Mouse (Mus musculus): ENCODE results near the gene Cyld. TPM values are rescaled to one million over a fixed set of nuclear protein-coding genes. Genes with fewer than 3 reads are reported as not detected.
"Not testable (repeated sequence)": the region's sequence is repeated elsewhere in the genome, so short reads cannot be mapped to it uniquely, and the experiment has no call there.

Cyld gene
- polyA plus RNA-seq, 1 experiment from 2014 or later, result 11.2 TPM

GRCm38 (mm10) chr8:88771241-88771640 lies 74.4 kb downstream of the Cyld start:
- Histone ChIP-seq H3K27ac (replicated peaks) (no peak overlapping the region), H3K36me3 (replicated peaks) (no peaks in the 10 kb centered on the region), H3K27me3 (replicated peaks; ENCODE audit: low read depth, poor library complexity, severe bottlenecking) (no peaks in the 10 kb centered on the region), H3K9me3 (0 out of 2 replicates have a peak, but pooled peaks cover 9% of the 10 kb centered on the region), H3K4me3 (no peak overlapping the region), H3K4me1 (peaks cover 9% of the 10 kb centered on the region; the same call in 1 of the 2 replicates)
- WGBS, result 84% methylated on average over 7 of the region's 7 CpGs
- DNase-seq (ENCODE audit: low spot score), result no peak

DNA sequence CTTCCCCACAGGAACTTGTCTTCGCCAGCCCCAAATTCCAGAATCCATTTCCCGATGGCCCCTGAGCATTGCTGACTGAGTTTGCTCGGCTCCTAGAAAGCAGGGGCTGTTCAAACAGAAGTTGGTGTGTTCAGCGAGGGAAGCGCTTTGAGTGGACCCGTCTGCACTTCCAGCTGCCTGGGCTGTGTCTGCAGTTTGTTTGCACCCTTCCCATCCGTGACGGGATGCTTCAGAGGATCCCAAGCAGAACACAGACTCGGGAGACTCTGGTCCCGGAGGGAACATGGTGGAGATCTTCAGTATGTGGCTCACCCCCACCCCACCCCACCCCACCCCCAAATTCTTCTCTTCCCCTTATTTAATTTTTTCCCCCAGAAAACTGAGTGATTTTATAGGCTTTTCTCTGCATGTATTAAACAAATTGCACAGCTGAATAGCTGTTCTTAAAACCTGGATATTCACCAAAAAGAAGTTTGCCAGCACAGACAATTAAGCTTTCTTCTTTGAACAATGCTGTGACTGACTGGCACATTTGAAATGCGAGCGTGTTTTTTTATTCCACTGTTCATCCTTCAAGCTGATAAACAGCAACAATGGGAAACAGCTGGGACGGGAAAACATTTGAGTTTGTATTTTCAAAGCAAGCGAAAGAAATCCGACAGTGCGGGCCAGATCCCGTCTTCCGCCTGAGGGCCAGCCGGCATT lies 77.9 kb downstream of the Cyld start:
- Histone ChIP-seq H3K9me3 (0 out of 2 replicates have a peak, but pooled peaks cover 5% of the 10 kb centered on the region), H3K4me3 (no peak overlapping the region), H3K27ac (replicated peaks) (no peak overlapping the region), H3K4me1 (peaks cover 9% of the 10 kb centered on the region; the same call in 1 of the 2 replicates), H3K27me3 (replicated peaks; ENCODE audit: low read depth, poor library complexity, severe bottlenecking) (no peaks in the 10 kb centered on the region; the same call in 1 of the 2 replicates), H3K36me3 (replicated peaks) (no peaks in the 10 kb centered on the region)
- DNase-seq (ENCODE audit: low spot score), result no peak
- 59% methylated on average over 19 of the region's 19 CpGs for WGBS

DNA sequence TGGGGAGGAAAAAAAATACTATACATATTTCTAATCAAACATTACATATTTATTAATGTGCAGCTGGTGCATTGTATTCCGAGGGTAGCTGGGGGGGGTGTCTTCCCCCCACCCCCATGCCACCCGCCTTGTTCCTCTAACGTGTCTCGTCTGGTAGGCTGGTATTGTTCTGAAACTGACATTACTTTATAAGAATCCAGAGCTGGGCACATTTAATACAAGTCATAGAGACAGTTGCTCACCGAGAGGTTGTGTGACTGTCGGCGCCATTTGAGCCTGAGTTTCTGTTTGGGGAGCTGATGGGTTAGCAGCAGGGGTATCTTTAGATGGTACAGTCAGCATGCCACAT lies 78.4 kb downstream of the Cyld start:
- no peak overlapping the region for H3K27ac ChIP-seq (replicated peaks)
- H3K9me3 ChIP-seq, result 0 out of 2 replicates have a peak, but pooled peaks cover under 1% of the 10 kb centered on the region
- WGBS, result 85% methylated on average over 7 of the region's 7 CpGs
- H3K4me1 ChIP-seq, result peaks cover 9% of the 10 kb centered on the region; the same call in 1 of the 2 replicates
- no peak for DNase-seq (ENCODE audit: low spot score)
- no peaks in the 10 kb centered on the region; the same call in 1 of the 2 replicates for H3K27me3 ChIP-seq (replicated peaks; ENCODE audit: low read depth, poor library complexity, severe bottlenecking)
- no peak overlapping the region for H3K4me3 ChIP-seq
- H3K36me3 ChIP-seq (replicated peaks), result no peaks in the 10 kb centered on the region

GRCm38 (mm10) chr8:88780142-88780541 lies 83.3 kb downstream of the Cyld start:
- Histone ChIP-seq H3K9me3 (no peaks in the 10 kb centered on the region), H3K27me3 (replicated peaks; ENCODE audit: low read depth, poor library complexity, severe bottlenecking) (peaks cover 3% of the 10 kb centered on the region; the same call in 1 of the 2 replicates), H3K27ac (replicated peaks) (no peak overlapping the region), H3K4me3 (no peak overlapping the region), H3K4me1 (0 out of 2 replicates have a peak, but pooled peaks cover 5% of the 10 kb centered on the region), H3K36me3 (replicated peaks) (no peaks in the 10 kb centered on the region)
- no peak for DNase-seq (ENCODE audit: low spot score)
- WGBS, result 70% methylated on average over 3 of the region's 3 CpGs

GRCm38 (mm10) chr8:88781283-88781682 lies 84.5 kb downstream of the Cyld start:
- no peak for DNase-seq (ENCODE audit: low spot score)
- no peak overlapping the region for H3K4me3 ChIP-seq
- 82% methylated on average over 5 of the region's 5 CpGs for WGBS
- H3K4me1 ChIP-seq, result no peaks in the 10 kb centered on the region
- H3K27ac ChIP-seq (replicated peaks), result no peak overlapping the region
- H3K36me3 ChIP-seq (replicated peaks), result no peaks in the 10 kb centered on the region
- peaks cover 3% of the 10 kb centered on the region; the same call in 1 of the 2 replicates for H3K27me3 ChIP-seq (replicated peaks; ENCODE audit: low read depth, poor library complexity, severe bottlenecking)
- no peaks in the 10 kb centered on the region for H3K9me3 ChIP-seq

GRCm38 (mm10) chr8:88783722-88784121 lies 86.9 kb downstream of the Cyld start:
- Histone ChIP-seq H3K36me3 (replicated peaks) (no peaks in the 10 kb centered on the region), H3K9me3 (no peaks in the 10 kb centered on the region), H3K4me1 (no peaks in the 10 kb centered on the region), H3K27me3 (replicated peaks; ENCODE audit: low read depth, poor library complexity, severe bottlenecking) (peaks cover 3% of the 10 kb centered on the region; the same call in 1 of the 2 replicates), H3K27ac (replicated peaks) (no peak overlapping the region), H3K4me3 (no peak overlapping the region)
- DNase-seq (ENCODE audit: low spot score), result no peak
- 78% methylated on average over 1 of the region's 1 CpGs for WGBS

- not testable (repeated sequence) for H3K4me3 ChIP-seq; H3K36me3 ChIP-seq (replicated peaks); H3K27ac ChIP-seq (replicated peaks); H3K9me3 ChIP-seq; DNase-seq (ENCODE audit: low spot score); H3K4me1 ChIP-seq; H3K27me3 ChIP-seq (replicated peaks; ENCODE audit: low read depth, poor library complexity, severe bottlenecking)
- 79% methylated on average over 3 of the region's 3 CpGs for WGBS
Observed at GRCm38 (mm10) chr8:88788335-88788734, 91.5 kb downstream of the Cyld start.

GRCm38 (mm10) chr8:88792691-88793323 lies 96.0 kb downstream of the Cyld start:
- Histone ChIP-seq H3K4me3 (no peak overlapping the region), H3K36me3 (replicated peaks) (no peaks in the 10 kb centered on the region), H3K4me1 (no peaks in the 10 kb centered on the region), H3K27me3 (replicated peaks; ENCODE audit: low read depth, poor library complexity, severe bottlenecking) (no peaks in the 10 kb centered on the region), H3K9me3 (no peaks in the 10 kb centered on the region), H3K27ac (replicated peaks) (no peak overlapping the region)
- DNase-seq (ENCODE audit: low spot score), result no peak
- WGBS, result 76% methylated on average over 8 of the region's 8 CpGs

- H3K4me3 ChIP-seq, result no peak overlapping the region
- DNase-seq (ENCODE audit: low spot score), result no peak
- H3K27me3 ChIP-seq (replicated peaks; ENCODE audit: low read depth, poor library complexity, severe bottlenecking), result no peaks in the 10 kb centered on the region
- no peaks in the 10 kb centered on the region for H3K9me3 ChIP-seq
- no peaks in the 10 kb centered on the region for H3K36me3 ChIP-seq (replicated peaks)
- no peak overlapping the region for H3K27ac ChIP-seq (replicated peaks)
- H3K4me1 ChIP-seq, result no peaks in the 10 kb centered on the region
- 89% methylated on average over 9 of the region's 9 CpGs for WGBS
Observed at GRCm38 (mm10) chr8:88793324-88793722, 96.5 kb downstream of the Cyld start.

- H3K27ac ChIP-seq (replicated peaks), result no peak overlapping the region
- H3K36me3 ChIP-seq (replicated peaks), result no peaks in the 10 kb centered on the region
- WGBS, result 91% methylated on average over 24 of the region's 24 CpGs
- DNase-seq (ENCODE audit: low spot score), result no peak
- H3K27me3 ChIP-seq (replicated peaks; ENCODE audit: low read depth, poor library complexity, severe bottlenecking), result no peaks in the 10 kb centered on the region
- H3K9me3 ChIP-seq, result no peaks in the 10 kb centered on the region
- H3K4me3 ChIP-seq, result no peak overlapping the region
- no peaks in the 10 kb centered on the region for H3K4me1 ChIP-seq
Observed at GRCm38 (mm10) chr8:88793746-88794614, 97.2 kb downstream of the Cyld start.

DNA sequence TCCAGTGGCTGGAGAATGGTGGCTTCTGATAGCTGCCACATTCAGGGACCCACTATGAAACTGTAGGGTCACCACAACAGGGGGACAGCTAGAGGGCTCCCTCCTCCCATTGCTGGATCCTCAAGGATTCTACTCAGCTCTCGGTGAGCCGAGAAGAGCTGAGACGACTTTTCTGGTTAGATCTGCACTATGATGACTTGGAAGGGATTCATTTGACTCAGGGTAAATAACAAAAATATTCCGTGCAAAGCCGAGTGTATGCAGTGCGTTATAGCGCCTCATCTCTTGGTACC lies 97.7 kb downstream of the Cyld start:
- H3K9me3 ChIP-seq, result no peaks in the 10 kb centered on the region
- no peaks in the 10 kb centered on the region for H3K36me3 ChIP-seq (replicated peaks)
- no peak overlapping the region for H3K27ac ChIP-seq (replicated peaks)
- H3K4me3 ChIP-seq, result no peak overlapping the region
- WGBS, result 83% methylated on average over 7 of the region's 7 CpGs
- DNase-seq (ENCODE audit: low spot score), result no peak
- H3K27me3 ChIP-seq (replicated peaks; ENCODE audit: low read depth, poor library complexity, severe bottlenecking), result no peaks in the 10 kb centered on the region
- H3K4me1 ChIP-seq, result no peaks in the 10 kb centered on the region

GRCm38 (mm10) chr8:88795896-88796295 lies 99.1 kb downstream of the Cyld start:
- Histone ChIP-seq H3K27ac (replicated peaks) (no peak overlapping the region), H3K4me3 (no peak overlapping the region), H3K4me1 (no peaks in the 10 kb centered on the region), H3K27me3 (replicated peaks; ENCODE audit: low read depth, poor library complexity, severe bottlenecking) (no peaks in the 10 kb centered on the region), H3K9me3 (no peaks in the 10 kb centered on the region), H3K36me3 (replicated peaks) (no peaks in the 10 kb centered on the region)
- WGBS, result 90% methylated on average over 5 of the region's 5 CpGs
- no peak for DNase-seq (ENCODE audit: low spot score)

Measured in embryonic facial prominence, embryonic 10.5 days (tissue).